Mouse (Mus musculus): ENCODE measurements around the gene Eya2.

DNA sequence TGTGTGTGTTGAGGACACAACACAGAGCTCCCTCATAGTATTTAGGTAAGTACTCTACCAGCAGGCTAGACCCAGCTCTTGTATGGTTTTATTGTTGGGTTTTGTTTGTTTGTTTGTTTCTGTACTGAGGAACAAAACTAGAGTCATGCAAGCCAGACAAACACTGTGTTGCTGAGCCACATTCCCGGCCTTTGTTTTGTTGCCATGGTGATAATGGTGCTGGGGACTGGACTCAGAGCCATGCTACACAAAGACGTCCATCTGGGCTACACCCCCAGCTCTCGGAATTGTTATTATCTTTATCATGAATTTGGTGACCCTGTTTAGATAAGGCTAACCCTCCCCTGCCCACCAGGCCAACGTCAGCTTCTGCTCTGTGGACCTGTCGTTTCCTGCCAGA is 163.7 kb downstream of the Eya2 start:
- no peak for TF ChIP-seq CTCF (IDR thresholded peaks at IDR 0.05; ENCODE audit: extremely low read depth, insufficient read depth, insufficient read length, insufficient replicate concordance)
- no peak for TF ChIP-seq POLR2A (IDR thresholded peaks at IDR 0.05; ENCODE audit: low read depth, low read length)
